Mouse (Mus musculus): Measurements from ENCODE around the gene Gbp6.
"Not testable (repeated sequence)": the region's sequence is repeated elsewhere in the genome, so short reads cannot be mapped to it uniquely, and the experiment has no call there.

Gene Gbp6

DNA sequence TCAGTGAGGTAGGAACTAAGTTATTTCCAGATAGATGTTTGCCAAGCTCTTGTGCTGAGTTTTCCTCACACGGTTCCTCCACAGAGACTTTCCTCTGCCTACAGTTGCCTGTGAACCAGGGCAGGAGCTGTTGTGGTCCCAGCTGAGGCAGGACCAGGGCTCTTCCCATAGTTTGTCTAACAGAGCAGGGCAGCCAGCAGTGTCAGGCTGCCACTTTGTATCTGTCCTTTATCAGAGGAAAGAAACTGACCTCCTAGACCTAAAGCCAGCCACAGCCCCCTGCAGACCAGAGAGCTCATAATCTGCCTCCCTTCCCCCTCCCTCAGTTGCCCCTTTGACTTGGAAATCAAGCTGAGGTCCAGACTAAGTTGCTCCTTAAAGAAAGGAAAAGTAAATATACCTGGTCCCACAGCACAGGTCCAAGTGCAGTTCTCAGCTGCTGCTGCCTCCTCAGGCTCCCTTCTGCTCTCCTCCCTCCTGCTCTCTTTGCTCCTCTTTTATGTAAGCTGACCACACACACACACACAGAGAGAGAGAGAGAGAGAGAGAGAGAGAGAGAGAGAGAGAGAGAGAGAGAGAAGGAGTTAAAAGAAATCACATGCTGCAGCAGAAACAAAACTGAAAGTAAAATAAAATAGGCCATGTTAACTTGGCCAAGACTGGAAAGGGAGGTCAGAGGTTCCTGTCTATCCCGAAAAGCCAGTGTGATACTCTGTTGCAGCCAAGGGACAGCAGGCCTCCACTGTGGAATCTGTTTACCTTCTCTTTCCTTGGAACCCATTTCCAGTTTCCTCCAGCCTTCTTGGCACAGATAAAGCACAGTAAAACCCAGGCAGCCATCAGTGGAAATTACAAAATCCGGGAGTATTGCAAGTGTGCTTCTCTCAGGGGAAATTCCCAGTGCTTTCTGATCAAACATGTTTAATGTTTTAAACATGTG, at the start of gene Gbp6, which contains the start of gene Gm43302:
TSS of gene Gbp6 (minus strand) at position 473 of the 940 bp plus-strand sequence.
TSS of gene Gm43302 (minus strand) at position 470 of the 940 bp plus-strand sequence.
- peak; percentile 30 for DNase-seq (ENCODE audit: low spot score)

DNA sequence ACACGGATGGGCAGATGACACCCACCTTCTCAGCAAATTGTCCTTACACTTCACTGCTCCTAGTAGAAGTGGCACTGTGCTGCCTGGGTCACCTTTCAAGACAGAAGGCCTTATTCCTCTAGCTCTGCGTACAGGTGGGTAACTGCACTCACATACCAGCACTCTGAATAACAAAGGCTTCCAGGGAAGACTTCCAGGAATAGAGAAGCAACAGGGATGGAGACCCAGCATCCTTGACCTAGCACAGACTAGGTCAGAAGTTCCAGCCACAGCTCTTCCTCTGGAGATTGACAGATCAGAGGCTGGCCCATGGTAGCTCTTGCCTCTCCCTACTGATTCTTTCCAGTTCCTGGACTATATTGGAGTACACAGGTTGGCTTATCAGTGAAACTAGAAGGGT, 47.8 kb upstream of the Gbp6 start:
- DNase-seq (ENCODE audit: low spot score), result no peak

- DNase-seq (ENCODE audit: low spot score), result peak; percentile 23
Measured at GRCm38 (mm10) chr5:105322543-105322942, 29.0 kb upstream of the Gbp6 start.

DNA sequence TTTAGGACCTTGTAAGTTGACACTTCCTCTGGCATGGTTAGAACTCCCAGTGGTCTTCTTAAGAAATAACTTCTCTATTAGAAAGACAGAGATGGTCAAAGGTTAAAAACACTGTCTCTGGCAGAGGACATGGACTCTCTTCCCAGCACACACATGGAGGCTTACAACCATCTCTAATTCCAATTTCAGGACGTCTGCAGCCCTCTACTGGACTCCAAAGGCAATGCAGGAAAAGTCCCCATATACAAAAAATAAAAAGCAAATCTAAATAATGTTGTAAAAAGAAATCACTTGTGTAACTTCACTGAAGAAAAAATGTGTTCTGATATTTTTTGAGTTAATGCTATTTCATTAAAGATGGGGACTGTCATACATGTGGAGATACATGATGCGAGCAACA, 17.4 kb upstream of the Gbp6 start:
- no peak for DNase-seq (ENCODE audit: low spot score)

DNA sequence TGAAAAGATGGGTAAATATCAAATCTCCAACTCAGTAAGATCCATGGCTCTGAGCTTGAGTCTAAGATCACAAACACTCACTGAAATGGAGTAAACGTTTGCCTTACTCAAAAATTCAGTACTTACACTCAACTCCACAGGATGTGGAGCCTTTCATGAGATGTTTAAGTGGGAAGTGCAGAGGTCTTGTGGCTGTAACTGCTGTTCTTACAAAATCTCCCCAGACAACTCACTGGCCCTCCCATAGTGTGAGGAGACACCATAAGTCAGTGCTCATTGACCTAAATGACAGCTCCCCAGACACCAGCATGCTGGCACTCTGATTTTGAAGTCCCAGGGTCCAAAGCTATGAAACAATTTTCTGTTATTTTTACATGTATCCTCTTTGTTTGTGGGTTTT, 15.7 kb upstream of the Gbp6 start:
- not testable (repeated sequence) for DNase-seq (ENCODE audit: low spot score)

DNA sequence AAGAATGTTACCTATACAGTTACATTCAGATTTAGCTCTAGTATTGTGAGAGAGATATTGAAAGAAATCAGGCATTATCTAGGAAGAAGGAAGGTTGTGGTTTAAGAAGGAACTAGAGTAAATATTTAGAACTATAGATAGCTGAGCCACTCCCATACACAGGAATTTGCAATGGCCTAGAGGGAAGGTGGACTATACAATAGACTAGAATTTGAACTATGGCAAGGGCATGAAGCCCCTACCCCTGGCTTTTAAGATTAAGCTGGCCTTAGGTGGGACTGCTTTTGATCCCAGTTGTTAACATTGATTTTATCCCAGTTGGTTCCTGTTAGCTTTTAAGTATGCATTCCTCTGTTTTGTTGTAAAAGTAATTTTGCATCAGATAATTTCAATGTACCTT, 13.4 kb upstream of the Gbp6 start:
- DNase-seq (ENCODE audit: low spot score), result not testable (repeated sequence)

GRCm38 (mm10) chr5:105306159-105306581, 12.7 kb upstream of the Gbp6 start:
- DNase-seq (ENCODE audit: low spot score), result no peak

GRCm38 (mm10) chr5:105305671-105306070, 12.2 kb upstream of the Gbp6 start:
- DNase-seq (ENCODE audit: low spot score), result not testable (repeated sequence)

GRCm38 (mm10) chr5:105301963-105302362, 8.5 kb upstream of the Gbp6 start:
- no peak for DNase-seq (ENCODE audit: low spot score)

DNA sequence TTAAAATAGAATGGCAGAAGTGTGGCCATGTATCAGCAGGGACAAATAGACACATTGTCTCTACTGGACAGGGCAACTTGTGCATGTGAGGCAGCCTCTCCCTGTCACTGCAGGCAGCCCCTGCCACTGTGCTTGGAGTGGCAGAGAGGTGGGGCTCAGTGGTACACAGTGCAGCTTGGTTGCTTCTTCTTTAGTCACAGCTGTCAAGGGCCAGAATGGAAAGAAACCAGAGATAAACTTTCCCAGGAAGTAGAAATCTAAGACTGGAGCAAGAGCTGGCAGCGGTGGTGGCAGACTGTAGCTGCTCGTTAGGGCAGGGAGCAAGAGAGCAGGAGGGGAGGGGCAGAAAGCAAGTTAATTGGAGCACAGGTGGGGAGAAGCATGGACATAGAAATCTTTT, 8.0 kb upstream of the Gbp6 start:
- no peak for DNase-seq (ENCODE audit: low spot score)

- no peak for DNase-seq (ENCODE audit: low spot score)
Measured at GRCm38 (mm10) chr5:105295746-105296145, 2.2 kb upstream of the Gbp6 start.

GRCm38 (mm10) chr5:105292492-105292891, 1.0 kb downstream of the Gbp6 start:
- no peak for DNase-seq (ENCODE audit: low spot score)

- not testable (repeated sequence) for DNase-seq (ENCODE audit: low spot score)
Measured at GRCm38 (mm10) chr5:105290921-105291320, 2.6 kb downstream of the Gbp6 start.

- not testable (repeated sequence) for DNase-seq (ENCODE audit: low spot score)
Measured at GRCm38 (mm10) chr5:105260673-105261072, 32.8 kb downstream of the Gbp6 start.

- DNase-seq (ENCODE audit: low spot score), result no peak
Measured at GRCm38 (mm10) chr5:105252491-105252890, 41.0 kb downstream of the Gbp6 start.

DNA sequence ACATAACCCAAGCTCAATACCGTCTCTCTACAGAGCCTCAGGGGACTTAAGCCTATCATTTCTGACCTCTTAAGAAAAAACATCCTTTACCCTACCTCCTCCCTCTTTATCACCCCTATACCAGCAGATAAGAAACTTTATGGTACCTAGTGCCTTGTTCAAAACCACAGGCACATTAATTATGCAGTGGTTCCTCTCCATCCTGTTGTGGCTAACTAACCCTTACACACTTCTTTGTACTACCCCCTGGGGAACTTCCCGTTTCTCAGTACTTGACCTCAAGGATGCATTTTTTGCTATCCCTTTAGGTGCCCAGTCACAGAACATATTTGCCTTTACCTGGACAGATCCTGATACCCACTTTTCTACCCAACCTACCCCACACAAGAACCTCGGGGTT, 48.8 kb downstream of the Gbp6 start:
- DNase-seq (ENCODE audit: low spot score), result peak; percentile 0

- not testable (repeated sequence) for DNase-seq (ENCODE audit: low spot score)
Measured at GRCm38 (mm10) chr5:105240982-105241381, 52.5 kb downstream of the Gbp6 start.

- DNase-seq (ENCODE audit: low spot score), result peak; percentile 64
Measured at GRCm38 (mm10) chr5:105239483-105240047, 53.9 kb downstream of the Gbp6 start, which contains the start of gene Gbp10. Gbp10 (minus strand) TSS chr5:105239533.

GRCm38 (mm10) chr5:105238402-105238801, 55.1 kb downstream of the Gbp6 start:
- not testable (repeated sequence) for DNase-seq (ENCODE audit: low spot score)

DNA sequence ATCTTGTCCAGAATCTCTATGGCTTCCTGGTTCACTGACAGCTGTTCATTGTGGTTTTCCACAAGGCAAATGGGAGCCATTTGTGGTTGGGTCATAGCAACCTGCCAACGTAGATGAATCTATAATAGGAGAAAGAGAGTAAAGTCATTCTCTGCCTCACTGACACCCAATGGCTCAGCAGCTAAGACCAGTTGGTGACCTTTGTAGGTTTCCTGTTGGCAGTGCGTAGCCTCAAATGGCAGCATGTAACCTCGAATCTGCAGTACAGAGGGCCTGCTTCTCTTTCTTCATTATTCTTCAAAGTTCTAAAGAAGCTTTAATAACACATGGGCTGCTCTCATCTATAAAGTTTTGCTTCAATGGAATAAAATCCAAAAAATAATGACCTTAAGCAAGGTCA, 57.5 kb downstream of the Gbp6 start:
- DNase-seq (ENCODE audit: low spot score), result not testable (repeated sequence)
